Mouse (Mus musculus) layer of hippocampus, adult 2 months (tissue): ENCODE results near the gene Rtn2. TPM values are rescaled to one million over a fixed set of nuclear protein-coding genes. Genes with fewer than 3 reads are reported as not detected.
A peak's percentile ranks its signal among the peaks of the same experiment; 100 is the strongest.

Source experiments
- DNase-seq, 2 experiments: peaks; one replicate each; pipeline ENCODE4 v3.0.0; 2022; ENCODE audit warnings: low spot score in 2 of 2
- H3K27ac ChIP-seq: fragments of 200-600 bp; 2 replicates; pipeline ENCODE4 v1.8.1; 2022
- H3K4me3 ChIP-seq: fragments of 200-600 bp; 2 replicates; pipeline ENCODE4 v1.8.1; 2022; ENCODE audit warnings: mild to moderate bottlenecking
- CTCF ChIP-seq: fragments of 200-600 bp; conservative IDR thresholded peaks from 2 replicates; pipeline ENCODE4 v1.8.1; 2022; ENCODE audit warnings: antibody characterized with exemption, mild to moderate bottlenecking, moderate library complexity
- total RNA-seq, 2 experiments: library from RNA; stranded (reverse); gene quantifications; 2 replicates each; pipeline ENCODE4 v1.2.3; 2021

The Rtn2 gene
- total RNA-seq, 2 experiments from 2014 or later: 90.3 to 92.7 TPM

DNA sequence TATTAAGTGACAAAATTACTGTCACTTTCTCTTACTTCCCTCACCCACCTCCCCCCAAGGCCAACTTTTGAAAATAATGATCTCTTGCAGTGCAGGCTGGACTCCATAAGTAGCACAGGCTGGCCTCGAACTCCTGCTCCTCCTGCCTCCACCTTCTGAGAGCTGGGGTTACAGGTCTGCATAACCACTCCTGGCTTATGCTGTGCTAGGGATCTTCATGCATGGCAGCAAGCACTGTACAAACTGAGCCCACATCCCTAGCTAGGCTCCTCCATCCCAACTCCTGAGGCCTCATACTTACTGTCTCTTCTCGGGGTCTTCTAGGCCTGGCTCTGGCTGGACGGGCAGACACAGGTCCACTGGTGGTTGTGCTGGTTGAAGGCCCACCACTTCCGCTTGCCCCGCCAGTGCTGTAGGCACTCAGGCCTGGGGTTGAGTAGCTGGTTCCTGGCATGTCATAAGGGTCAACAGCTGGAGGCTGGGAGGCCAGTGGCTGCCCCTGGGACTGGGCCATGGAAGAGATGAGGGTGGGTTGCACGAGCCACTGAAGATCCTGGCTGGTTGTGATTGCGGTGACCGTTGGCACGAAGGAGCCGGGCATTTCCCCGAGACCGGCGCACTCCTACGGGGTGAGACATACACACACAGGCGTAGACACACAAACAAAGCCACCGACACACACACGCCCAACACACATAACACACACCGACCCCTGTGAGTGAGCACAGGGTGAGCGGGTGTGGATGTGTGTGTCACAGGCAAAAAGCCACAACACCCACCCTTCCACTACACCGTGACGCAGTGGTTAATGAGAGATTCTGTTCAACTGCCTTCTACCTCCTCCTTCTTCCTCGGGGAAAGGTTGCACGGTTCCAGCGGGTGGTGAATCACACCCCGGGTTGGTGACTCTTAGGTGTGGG is 24.7 kb downstream of the Rtn2 start:
- Histone ChIP-seq H3K27ac (peak overlapping the region; percentile 98; the same call in 1 of the 2 replicates), H3K4me3 (peak overlapping the region; percentile 63)
- no peak for TF ChIP-seq CTCF
- no peak for DNase-seq

GRCm38 (mm10) chr7:19307739-19308453 is 25.5 kb downstream of the Rtn2 start:
- no peak for TF ChIP-seq CTCF
- peak; percentile 78 to 83 for DNase-seq
- peak overlapping the region; percentile 63 for H3K4me3 ChIP-seq
- peak overlapping the region; percentile 98 for H3K27ac ChIP-seq

GRCm38 (mm10) chr7:19308454-19309277 is 26.2 kb downstream of the Rtn2 start:
- Histone ChIP-seq H3K27ac (peak overlapping the region; percentile 98), H3K4me3 (peak overlapping the region; percentile 63)
- peak; percentile 96 to 97 for DNase-seq
- TF ChIP-seq CTCF: peak; percentile 41

DNA sequence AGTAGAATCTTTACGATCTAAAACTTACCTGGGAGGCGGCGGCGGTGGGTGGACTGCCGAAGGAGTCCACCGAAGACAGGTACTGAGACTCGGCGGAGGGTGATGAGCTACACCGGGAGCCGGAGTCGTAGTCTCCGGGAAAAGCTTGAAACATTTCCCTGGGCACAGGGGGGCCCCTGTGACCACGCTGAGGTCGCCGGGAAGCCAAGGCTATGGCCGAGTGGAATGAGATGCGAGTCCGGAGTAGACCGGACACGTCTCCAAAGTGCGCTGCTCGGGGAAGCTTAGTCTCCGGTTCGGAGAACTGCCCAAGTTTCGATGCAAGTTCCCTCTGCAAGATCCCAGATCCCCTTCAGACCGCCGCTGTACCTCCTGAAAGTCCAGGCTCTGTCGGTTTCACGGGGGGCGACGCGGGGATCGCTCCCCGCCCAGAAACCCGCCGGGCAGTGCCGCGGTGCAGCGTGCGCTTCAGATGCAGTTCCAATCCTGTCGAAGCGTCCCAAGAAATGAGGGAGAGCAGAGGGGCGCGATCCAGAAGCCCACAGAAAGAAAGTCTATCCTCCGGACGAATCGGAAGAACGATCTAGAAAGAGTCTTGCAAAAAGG is 27.0 kb downstream of the Rtn2 start:
- TF ChIP-seq CTCF: no peak
- Histone ChIP-seq H3K4me3 (peak overlapping the region; percentile 63), H3K27ac (no peak overlapping the region; the same call in 1 of the 2 replicates)
- DNase-seq: no peak

GRCm38 (mm10) chr7:19309884-19310641 is 27.6 kb downstream of the Rtn2 start, which contains the start of gene Fosb:
Fosb (minus strand) TSS chr7:19310051.
- peak within 1 kb of the TSS; percentile 98 for H3K27ac ChIP-seq
- peak; percentile 73 for TF ChIP-seq CTCF
- DNase-seq: peak; percentile 95 to 96
- peak within 1 kb of the TSS; percentile 63 for H3K4me3 ChIP-seq

GRCm38 (mm10) chr7:19311991-19312390 is 29.6 kb downstream of the Rtn2 start:
- no peak for DNase-seq
- TF ChIP-seq CTCF: no peak
- no peak overlapping the region for H3K4me3 ChIP-seq
- no peak overlapping the region for H3K27ac ChIP-seq

DNA sequence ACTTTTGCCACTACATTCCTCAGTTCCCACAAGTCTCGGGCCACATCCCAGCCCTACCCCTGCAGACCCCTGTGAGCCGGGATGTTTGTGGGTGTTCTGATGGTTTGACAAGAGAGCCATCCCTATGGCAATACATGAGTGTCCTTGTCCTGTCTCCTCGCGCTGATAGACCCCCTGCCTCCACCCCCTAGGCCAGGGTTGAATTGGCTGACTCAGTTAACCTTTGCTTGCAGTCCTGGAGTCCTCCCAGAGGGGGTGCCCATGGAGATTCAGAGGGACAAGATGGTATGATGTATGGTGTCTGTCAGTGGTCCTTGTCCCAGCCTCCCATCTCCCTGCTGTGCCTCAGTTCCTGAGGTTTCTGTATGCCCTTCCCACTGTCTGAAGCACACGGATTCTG is 31.6 kb downstream of the Rtn2 start:
- no peak for DNase-seq
- Histone ChIP-seq H3K4me3 (no peak overlapping the region), H3K27ac (no peak overlapping the region)
- TF ChIP-seq CTCF: no peak

DNA sequence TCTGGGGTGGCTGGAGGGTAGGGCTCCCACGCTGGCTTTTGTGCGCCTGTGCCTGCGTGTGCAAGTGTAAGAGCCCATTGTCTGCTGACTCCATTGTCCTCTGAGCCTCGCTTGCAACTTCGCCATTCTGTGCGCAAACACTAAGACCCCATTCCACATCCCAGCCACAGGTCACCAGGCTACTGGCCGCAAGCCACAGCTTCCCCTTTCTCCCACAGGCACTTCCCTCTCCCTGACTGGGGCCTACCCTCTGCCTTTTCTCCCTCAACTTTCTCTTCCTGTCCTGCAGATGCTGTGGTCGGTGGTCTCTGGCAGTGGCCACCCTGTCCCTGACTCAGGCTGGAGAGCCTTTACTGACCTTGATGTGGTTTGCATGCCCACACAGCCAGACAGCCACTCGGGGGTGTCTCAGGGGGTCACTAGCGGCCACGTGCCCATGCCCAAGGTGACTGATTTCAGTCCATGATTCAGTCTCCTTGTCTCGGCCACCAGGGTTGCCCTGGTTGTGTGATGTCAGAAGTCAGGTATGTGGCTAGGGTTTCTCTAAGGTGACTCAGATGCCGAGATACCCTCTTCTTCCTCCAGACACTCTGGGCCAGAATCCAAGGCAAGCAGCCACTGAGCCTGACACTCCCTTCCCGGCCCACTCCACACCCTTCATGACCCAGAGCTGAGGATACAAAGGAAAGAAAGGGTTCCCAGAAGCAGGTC is 34.2 kb downstream of the Rtn2 start:
- H3K4me3 ChIP-seq: no peak overlapping the region
- H3K27ac ChIP-seq: no peak overlapping the region
- no peak for TF ChIP-seq CTCF
- no peak for DNase-seq

- DNase-seq: no peak
- H3K27ac ChIP-seq: no peak overlapping the region
- TF ChIP-seq CTCF: no peak
- no peak overlapping the region for H3K4me3 ChIP-seq
Measured at GRCm38 (mm10) chr7:19318201-19318600, 35.8 kb downstream of the Rtn2 start.

GRCm38 (mm10) chr7:19318676-19319075 is 36.3 kb downstream of the Rtn2 start:
- DNase-seq: no peak
- Histone ChIP-seq H3K27ac (no peak overlapping the region), H3K4me3 (no peak overlapping the region)
- TF ChIP-seq CTCF: no peak

GRCm38 (mm10) chr7:19319458-19319857 is 37.0 kb downstream of the Rtn2 start:
- DNase-seq: no peak
- no peak for TF ChIP-seq CTCF
- Histone ChIP-seq H3K27ac (peak overlapping the region; percentile 96), H3K4me3 (peak overlapping the region; percentile 66)
